Mouse (Mus musculus) erythroblast, embryonic 14.5 days (primary cell): Measurements from ENCODE around the gene AU040320. TPM values are rescaled to one million over a fixed set of nuclear protein-coding genes. Genes with fewer than 3 reads are reported as not detected.
A peak's percentile ranks its signal among the peaks of the same experiment; 100 is the strongest.

Source experiments
- H3K27me3 ChIP-seq: 2 replicates; pipeline ENCODE4 v1.6.1; 2012; ENCODE audit warnings: inconsistent platforms; ENCODE audit not compliant: control insufficient read depth
- H3K36me3 ChIP-seq: 2 replicates; pipeline ENCODE4 v1.6.1; 2012; ENCODE audit warnings: mild to moderate bottlenecking, inconsistent platforms; ENCODE audit not compliant: control insufficient read depth
- H3K4me1 ChIP-seq: 2 replicates; pipeline ENCODE4 v1.6.1; 2012; ENCODE audit warnings: inconsistent platforms; ENCODE audit not compliant: control insufficient read depth
- H3K4me3 ChIP-seq: replicated peaks from 2 replicates; pipeline ENCODE3; 2012; ENCODE audit warnings: moderate library complexity, mild to moderate bottlenecking, inconsistent platforms
- H3K9me3 ChIP-seq: 2 replicates; pipeline ENCODE4 v1.6.1; 2012; ENCODE audit warnings: low read length, inconsistent platforms, mixed read lengths; ENCODE audit not compliant: control insufficient read depth
- GATA1 ChIP-seq: IDR thresholded peaks from 2 replicates; pipeline ENCODE4 v1.6.1; 2012; ENCODE audit warnings: low read length, inconsistent platforms, mixed read lengths
- TAL1 ChIP-seq: IDR thresholded peaks from 3 replicates; pipeline ENCODE4 v1.6.1; 2012; ENCODE audit warnings: low read length, inconsistent platforms, mixed read lengths
- polyA plus RNA-seq: library from polyadenylated mRNA; stranded (reverse); fragments of >175 nt; gene quantifications from 2 replicates; pipeline ENCODE4 v1.2.3, GENCODE M21; 2012

Gene AU040320
- polyA plus RNA-seq, 1 experiment = 0.43 TPM

- no peaks in the 10 kb centered on the region; the same call in 1 of the 2 replicates for H3K36me3 ChIP-seq
- no peaks in the 10 kb centered on the region for H3K27me3 ChIP-seq
- H3K4me3 ChIP-seq = no peak overlapping the region
- H3K9me3 ChIP-seq = no peaks in the 10 kb centered on the region
- TF ChIP-seq TAL1 = no peak
- TF ChIP-seq GATA1 = no peak
- no peaks in the 10 kb centered on the region; the same call in 1 of the 2 replicates for H3K4me1 ChIP-seq
Observed at GRCm38 (mm10) chr4:126779148-126779581, 25.8 kb downstream of the AU040320 start.

- H3K9me3 ChIP-seq = no peaks in the 10 kb centered on the region
- no peaks in the 10 kb centered on the region for H3K27me3 ChIP-seq
- no peak overlapping the region for H3K4me3 ChIP-seq
- no peaks in the 10 kb centered on the region for H3K4me1 ChIP-seq
- TF ChIP-seq GATA1 = no peak
- TF ChIP-seq TAL1 = no peak
- no peaks in the 10 kb centered on the region; the same call in 1 of the 2 replicates for H3K36me3 ChIP-seq
Observed at GRCm38 (mm10) chr4:126779826-126780775, 26.8 kb downstream of the AU040320 start.

GRCm38 (mm10) chr4:126781871-126782270 lies 28.5 kb downstream of the AU040320 start:
- no peak for TF ChIP-seq GATA1
- TF ChIP-seq TAL1 = no peak
- H3K27me3 ChIP-seq = no peaks in the 10 kb centered on the region
- H3K36me3 ChIP-seq = no peaks in the 10 kb centered on the region; the same call in 1 of the 2 replicates
- H3K9me3 ChIP-seq = no peaks in the 10 kb centered on the region
- H3K4me1 ChIP-seq = no peaks in the 10 kb centered on the region
- no peak overlapping the region for H3K4me3 ChIP-seq

GRCm38 (mm10) chr4:126782512-126782911 lies 29.2 kb downstream of the AU040320 start:
- H3K4me1 ChIP-seq = no peaks in the 10 kb centered on the region
- no peaks in the 10 kb centered on the region for H3K27me3 ChIP-seq
- TF ChIP-seq TAL1 (no peak), GATA1 (no peak)
- no peaks in the 10 kb centered on the region for H3K9me3 ChIP-seq
- H3K36me3 ChIP-seq = no peaks in the 10 kb centered on the region; the same call in 1 of the 2 replicates
- no peak overlapping the region for H3K4me3 ChIP-seq

GRCm38 (mm10) chr4:126782996-126783395 lies 29.7 kb downstream of the AU040320 start:
- TF ChIP-seq TAL1 = no peak
- TF ChIP-seq GATA1 = no peak
- no peaks in the 10 kb centered on the region for H3K27me3 ChIP-seq
- H3K4me1 ChIP-seq = no peaks in the 10 kb centered on the region
- no peaks in the 10 kb centered on the region for H3K9me3 ChIP-seq
- H3K36me3 ChIP-seq = no peaks in the 10 kb centered on the region; the same call in 1 of the 2 replicates
- H3K4me3 ChIP-seq = no peak overlapping the region

- Histone ChIP-seq H3K4me1 (no peaks in the 10 kb centered on the region), H3K36me3 (peaks cover 16% of the 10 kb centered on the region), H3K9me3 (no peaks in the 10 kb centered on the region), H3K27me3 (no peaks in the 10 kb centered on the region), H3K4me3 (no peak overlapping the region)
- no peak for TF ChIP-seq TAL1
Observed at GRCm38 (mm10) chr4:126792341-126793102, 39.2 kb downstream of the AU040320 start.

GRCm38 (mm10) chr4:126802174-126802573 lies 48.8 kb downstream of the AU040320 start:
- Histone ChIP-seq H3K9me3 (no peaks in the 10 kb centered on the region), H3K36me3 (peaks cover 3% of the 10 kb centered on the region), H3K4me3 (no peak overlapping the region), H3K4me1 (peaks cover 35% of the 10 kb centered on the region), H3K27me3 (no peaks in the 10 kb centered on the region)
- TF ChIP-seq GATA1 = no peak
- TF ChIP-seq TAL1 = no peak

GRCm38 (mm10) chr4:126803268-126803873 lies 50.0 kb downstream of the AU040320 start:
- peaks cover 43% of the 10 kb centered on the region for H3K4me1 ChIP-seq
- TF ChIP-seq TAL1 (no peak), GATA1 (no peak; the same call in 1 of the 2 replicates)
- no peaks in the 10 kb centered on the region for H3K27me3 ChIP-seq
- no peaks in the 10 kb centered on the region for H3K9me3 ChIP-seq
- H3K4me3 ChIP-seq = peak overlapping the region; percentile 19
- peaks cover 3% of the 10 kb centered on the region for H3K36me3 ChIP-seq
